Mouse (Mus musculus) spleen, adult 2 months (tissue): ENCODE measurements around the gene Scn11a.

ENCODE experiments used
- CTCF ChIP-seq: fragments of 200-500 bp; IDR thresholded peaks from 2 replicates; pipeline ENCODE4 v1.5.1; 2011; ENCODE audit warnings: mild to moderate bottlenecking, inconsistent platforms; ENCODE audit not compliant: insufficient read depth, insufficient read length, insufficient replicate concordance; ENCODE audit errors: extremely low read depth
- POLR2A ChIP-seq: fragments of 200-500 bp; IDR thresholded peaks from 2 replicates; pipeline ENCODE4 v1.6.1; 2011; ENCODE audit warnings: low read depth, low read length, inconsistent platforms

DNA sequence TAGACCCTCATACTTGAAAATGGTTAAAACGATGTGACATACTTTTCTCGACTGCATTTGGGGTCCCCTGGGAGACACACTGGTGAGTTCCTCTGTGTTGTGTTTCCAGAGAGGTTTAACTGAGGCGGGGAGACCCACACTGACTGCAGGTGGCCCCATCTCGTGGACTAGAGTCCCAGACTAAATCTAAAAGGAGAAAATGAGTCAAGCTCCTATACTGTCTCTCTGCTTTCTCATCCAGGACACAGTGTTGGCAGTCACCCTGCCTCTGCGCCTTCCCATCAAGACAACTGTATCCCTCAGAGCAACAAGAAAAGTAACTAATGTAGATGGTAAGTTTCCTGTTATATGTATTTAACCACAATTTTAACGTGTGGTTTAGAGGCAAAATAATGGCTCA, 15.9 kb upstream of the Scn11a start:
- TF ChIP-seq POLR2A (no peak), CTCF (no peak)
